Mouse (Mus musculus) inflammation-experienced regulatory T-cells, adult 6 months (primary cell): ENCODE data around the gene Susd6. TPM values are rescaled to one million over a fixed set of nuclear protein-coding genes. Genes with fewer than 3 reads are reported as not detected.

Experiments
- ATAC-seq: one replicate; pipeline ENCODE4 v1.8.0; 2017
- polyA plus RNA-seq, 3 experiments: library from polyadenylated mRNA; unstranded; fragments of 100-300 nt; shearing (Covaris generic); gene quantifications; one replicate each; pipeline ENCODE4 v1.2.1; 2017

Susd6 gene
- polyA plus RNA-seq, 3 experiments from 2014 or later, result 21.2 to 32.8 (median 26.7) TPM

- ATAC-seq, result no peak
These were observed 90.8 kb downstream of the Susd6 start for GRCm38 (mm10) chr12:80881121-80881520.

- no peak for ATAC-seq
These were observed 93.0 kb downstream of the Susd6 start for GRCm38 (mm10) chr12:80883278-80883677.

GRCm38 (mm10) chr12:80883881-80884280 is 93.6 kb downstream of the Susd6 start:
- ATAC-seq, result no peak

GRCm38 (mm10) chr12:80885301-80886288 is 95.3 kb downstream of the Susd6 start:
- ATAC-seq, result peak; percentile 79

GRCm38 (mm10) chr12:80887036-80887435 is 96.7 kb downstream of the Susd6 start:
- peak; percentile 77 for ATAC-seq

- ATAC-seq, result no peak
These were observed 99.0 kb downstream of the Susd6 start for GRCm38 (mm10) chr12:80889331-80889730.

- no peak for ATAC-seq
These were observed 100.8 kb downstream of the Susd6 start for GRCm38 (mm10) chr12:80891074-80891473.

- no peak for ATAC-seq
These were observed 103.6 kb downstream of the Susd6 start for GRCm38 (mm10) chr12:80893720-80894494.

GRCm38 (mm10) chr12:80894973-80895570 is 104.8 kb downstream of the Susd6 start:
- peak; percentile 82 for ATAC-seq

GRCm38 (mm10) chr12:80909631-80910030 is 119.3 kb downstream of the Susd6 start:
- ATAC-seq, result no peak

- no peak for ATAC-seq
These were observed 127.5 kb downstream of the Susd6 start for GRCm38 (mm10) chr12:80917764-80918163.

- ATAC-seq, result no peak
These were observed 131.0 kb downstream of the Susd6 start for GRCm38 (mm10) chr12:80921301-80921700.

GRCm38 (mm10) chr12:80922869-80923268 is 132.6 kb downstream of the Susd6 start:
- no peak for ATAC-seq

GRCm38 (mm10) chr12:80923602-80924001 is 133.3 kb downstream of the Susd6 start:
- no peak for ATAC-seq

GRCm38 (mm10) chr12:80924205-80924604 is 133.9 kb downstream of the Susd6 start:
- no peak for ATAC-seq

- no peak for ATAC-seq
These were observed 135.6 kb downstream of the Susd6 start for GRCm38 (mm10) chr12:80925919-80926318.

GRCm38 (mm10) chr12:80926550-80926949 is 136.2 kb downstream of the Susd6 start:
- no peak for ATAC-seq

- no peak for ATAC-seq
These were observed 137.2 kb downstream of the Susd6 start for GRCm38 (mm10) chr12:80927518-80927917.

GRCm38 (mm10) chr12:80928881-80929280 is 138.6 kb downstream of the Susd6 start:
- no peak for ATAC-seq

- no peak for ATAC-seq
These were observed 139.8 kb downstream of the Susd6 start for GRCm38 (mm10) chr12:80930141-80930540.
